Mouse (Mus musculus): ENCODE results near the gene Metrnl. TPM values are rescaled to one million over a fixed set of nuclear protein-coding genes. Genes with fewer than 3 reads are reported as not detected.
A peak's percentile ranks its signal among the peaks of the same experiment; 100 is the strongest.

Gene Metrnl
- polyA plus RNA-seq, 1 experiment, result 32.4 TPM

DNA sequence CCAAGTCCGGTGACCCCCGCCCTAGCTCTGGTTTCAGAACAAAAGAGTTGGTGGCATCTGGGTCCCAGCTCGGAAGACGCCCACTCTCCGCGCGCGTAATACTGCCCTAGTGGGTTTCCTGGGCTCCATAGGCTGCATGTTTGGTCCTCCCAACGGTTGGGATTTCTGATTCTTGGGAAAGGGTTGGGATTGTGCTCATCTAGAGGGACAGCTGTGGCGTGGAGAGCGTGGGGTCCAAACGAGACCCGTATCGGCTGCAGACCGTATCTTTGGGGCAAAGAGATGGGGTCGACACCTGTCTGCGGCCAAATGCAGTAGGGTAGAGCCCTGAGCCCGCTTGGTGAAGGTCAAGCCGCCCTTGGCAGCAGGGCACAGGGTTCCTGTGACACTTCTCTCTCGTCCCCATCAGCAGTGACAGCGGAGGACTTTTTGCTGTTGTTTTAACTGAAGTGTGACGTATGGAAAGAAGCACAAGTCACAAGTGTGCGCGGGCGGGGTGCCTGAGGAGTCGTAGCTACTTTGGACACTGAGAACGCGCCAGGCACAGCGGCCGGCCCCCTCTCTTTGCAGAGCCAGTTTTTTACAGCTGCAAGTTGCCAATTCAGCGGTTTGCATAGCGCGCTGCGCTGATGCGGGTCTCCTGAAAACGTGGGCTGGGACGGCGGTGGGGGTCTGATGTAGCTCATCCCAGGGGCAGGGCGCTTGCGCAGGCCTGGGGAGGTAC, 1.7 kb downstream of the Metrnl start:
- Histone ChIP-seq H3ac (ENCODE audit: control insufficient read depth, insufficient read length, low read depth) (peak overlapping the region; percentile 69), H3K36me3 (ENCODE audit: control insufficient read depth, insufficient read depth) (no peaks in the 10 kb centered on the region), H3K79me2 (ENCODE audit: control insufficient read depth, insufficient read depth) (peaks cover 45% of the 10 kb centered on the region), H3K79me3 (ENCODE audit: low read depth) (no peaks in the 10 kb centered on the region), H3K27me3 (ENCODE audit: control insufficient read depth, insufficient read depth, insufficient read length) (no peaks in the 10 kb centered on the region), H3K4me3 (ENCODE audit: insufficient read depth, poor library complexity, severe bottlenecking) (peak overlapping the region; percentile 55)
- TF ChIP-seq MYOG (IDR thresholded peaks at IDR 0.05; ENCODE audit: control insufficient read depth, extremely low read depth, insufficient read length) (no peak), MAX (IDR thresholded peaks at IDR 0.05) (no peak), FOSL1 (IDR thresholded peaks at IDR 0.05; ENCODE audit: insufficient read depth, low read length, poor library complexity, severe bottlenecking) (no peak), MYOD1 (IDR thresholded peaks at IDR 0.05; ENCODE audit: control insufficient read depth, insufficient read length, low read depth) (no peak), CTCF (IDR thresholded peaks at IDR 0.05; ENCODE audit: control insufficient read depth, insufficient read depth, insufficient read length) (no peak), USF1 (IDR thresholded peaks at IDR 0.05; ENCODE audit: low read depth) (no peak), CEBPB (IDR thresholded peaks at IDR 0.05; ENCODE audit: low read depth) (no peak)

DNA sequence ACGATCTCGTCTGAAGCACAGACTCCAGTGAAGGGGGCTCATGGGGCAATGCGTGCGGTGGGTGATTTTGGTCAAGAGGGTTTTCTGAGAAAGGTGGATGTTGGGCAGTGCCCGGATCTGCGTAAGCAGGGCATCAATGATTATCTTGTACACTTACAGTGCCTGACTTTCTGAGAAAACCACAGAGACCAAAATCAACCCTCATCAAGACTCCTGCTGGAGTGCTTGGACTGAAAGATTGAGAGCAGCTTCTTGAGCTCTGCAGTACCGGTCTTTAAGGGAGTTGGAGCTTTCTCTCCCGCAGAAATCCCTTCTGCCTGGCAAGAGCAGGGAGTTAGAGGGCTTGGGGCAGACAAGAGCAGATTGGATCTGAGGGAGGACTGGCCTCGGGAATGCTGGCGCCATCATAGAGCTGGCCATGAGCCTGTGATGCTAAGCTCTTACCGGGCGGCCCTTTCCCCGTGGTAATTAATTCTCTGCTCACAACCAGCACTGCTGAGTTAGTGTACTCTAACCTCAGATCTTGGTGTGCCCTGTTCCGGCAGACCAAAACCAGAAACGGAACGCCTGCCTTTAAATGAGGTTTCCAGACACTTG, 2.4 kb downstream of the Metrnl start:
- H3K27me3 ChIP-seq (ENCODE audit: control insufficient read depth, insufficient read depth, insufficient read length), result no peaks in the 10 kb centered on the region
- H3ac ChIP-seq (ENCODE audit: control insufficient read depth, insufficient read length, low read depth), result peak overlapping the region; percentile 48
- H3K4me3 ChIP-seq (ENCODE audit: insufficient read depth, poor library complexity, severe bottlenecking), result peak overlapping the region; percentile 55
- no peaks in the 10 kb centered on the region for H3K79me3 ChIP-seq (ENCODE audit: low read depth)
- H3K79me2 ChIP-seq (ENCODE audit: control insufficient read depth, insufficient read depth), result peaks cover 50% of the 10 kb centered on the region
- peaks cover 1% of the 10 kb centered on the region for H3K36me3 ChIP-seq (ENCODE audit: control insufficient read depth, insufficient read depth)
- TF ChIP-seq MAX (IDR thresholded peaks at IDR 0.05), result no peak
- TF ChIP-seq MYOG (IDR thresholded peaks at IDR 0.05; ENCODE audit: control insufficient read depth, extremely low read depth, insufficient read length), result no peak
- TF ChIP-seq CTCF (IDR thresholded peaks at IDR 0.05; ENCODE audit: control insufficient read depth, insufficient read depth, insufficient read length), result no peak
- TF ChIP-seq CEBPB (IDR thresholded peaks at IDR 0.05; ENCODE audit: low read depth), result no peak

DNA sequence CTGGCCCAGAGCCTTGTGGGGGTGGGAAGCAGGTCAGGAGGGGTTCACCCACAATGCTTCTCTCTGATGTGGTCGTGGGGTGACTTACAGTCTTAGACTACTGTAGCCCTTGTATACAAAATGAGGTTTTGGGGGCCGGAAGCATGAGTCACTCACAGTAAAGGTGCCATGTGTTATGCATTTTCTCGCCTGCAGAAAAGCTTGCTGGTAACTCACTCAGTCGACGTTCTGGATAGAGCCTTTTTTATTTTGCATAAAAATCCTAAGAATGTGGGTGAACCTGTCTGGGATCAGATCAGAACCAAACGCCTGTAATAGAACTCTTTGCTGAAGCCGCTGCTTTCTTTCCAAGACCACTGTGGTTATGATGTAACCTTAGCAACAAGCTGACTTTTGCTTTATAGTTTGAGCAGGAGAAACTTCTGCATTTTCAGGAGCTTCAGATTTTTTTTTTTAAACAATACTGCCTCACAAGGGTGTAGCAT, 5.2 kb downstream of the Metrnl start:
- no peak for TF ChIP-seq USF1 (IDR thresholded peaks at IDR 0.05; ENCODE audit: low read depth)
- no peak for TF ChIP-seq CEBPB (IDR thresholded peaks at IDR 0.05; ENCODE audit: low read depth)
- TF ChIP-seq CTCF (IDR thresholded peaks at IDR 0.05; ENCODE audit: control insufficient read depth, insufficient read depth, insufficient read length), result no peak
- TF ChIP-seq MYOG (IDR thresholded peaks at IDR 0.05; ENCODE audit: control insufficient read depth, extremely low read depth, insufficient read length), result no peak
- peak; percentile 93 for TF ChIP-seq MAX (IDR thresholded peaks at IDR 0.05)
- Histone ChIP-seq H3K79me3 (ENCODE audit: low read depth) (no peaks in the 10 kb centered on the region), H3K4me3 (ENCODE audit: insufficient read depth, poor library complexity, severe bottlenecking) (no peak overlapping the region), H3K27me3 (ENCODE audit: control insufficient read depth, insufficient read depth, insufficient read length) (no peaks in the 10 kb centered on the region), H3K36me3 (ENCODE audit: control insufficient read depth, insufficient read depth) (peaks cover 5% of the 10 kb centered on the region), H3K79me2 (ENCODE audit: control insufficient read depth, insufficient read depth) (peaks cover 50% of the 10 kb centered on the region), H3ac (ENCODE audit: control insufficient read depth, insufficient read length, low read depth) (no peak overlapping the region)

DNA sequence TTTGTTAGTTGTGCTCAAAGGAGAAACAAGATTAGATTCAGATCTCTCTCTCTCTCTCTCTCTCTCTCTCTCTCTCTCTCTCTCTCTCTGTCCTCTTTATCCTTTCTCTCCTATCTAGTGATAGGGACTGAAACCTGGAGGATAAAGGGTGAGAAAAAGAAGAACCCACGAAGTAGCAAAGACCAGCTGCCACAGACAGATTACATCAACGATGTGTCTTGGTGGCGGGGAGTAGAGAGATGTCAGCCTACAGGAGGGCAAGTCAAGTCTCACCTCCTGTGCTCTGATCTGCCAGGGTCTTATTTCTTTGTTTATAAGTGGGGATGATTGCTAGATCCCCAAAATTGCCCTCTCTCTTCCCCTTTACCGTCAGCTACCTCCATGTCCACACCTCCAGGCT, 7.9 kb downstream of the Metrnl start:
- Histone ChIP-seq H3K27me3 (ENCODE audit: control insufficient read depth, insufficient read depth, insufficient read length) (no peaks in the 10 kb centered on the region), H3K36me3 (ENCODE audit: control insufficient read depth, insufficient read depth) (peaks cover 5% of the 10 kb centered on the region), H3K79me2 (ENCODE audit: control insufficient read depth, insufficient read depth) (peaks cover 37% of the 10 kb centered on the region), H3ac (ENCODE audit: control insufficient read depth, insufficient read length, low read depth) (no peak overlapping the region), H3K4me3 (ENCODE audit: insufficient read depth, poor library complexity, severe bottlenecking) (no peak overlapping the region), H3K79me3 (ENCODE audit: low read depth) (peaks cover 2% of the 10 kb centered on the region)
- TF ChIP-seq MAX (IDR thresholded peaks at IDR 0.05), result no peak
- no peak for TF ChIP-seq MYOG (IDR thresholded peaks at IDR 0.05; ENCODE audit: control insufficient read depth, extremely low read depth, insufficient read length)
- no peak for TF ChIP-seq FOSL1 (IDR thresholded peaks at IDR 0.05; ENCODE audit: insufficient read depth, low read length, poor library complexity, severe bottlenecking)
- TF ChIP-seq CEBPB (IDR thresholded peaks at IDR 0.05; ENCODE audit: low read depth), result no peak
- no peak for TF ChIP-seq USF1 (IDR thresholded peaks at IDR 0.05; ENCODE audit: low read depth)
- TF ChIP-seq CTCF (IDR thresholded peaks at IDR 0.05; ENCODE audit: control insufficient read depth, insufficient read depth, insufficient read length), result no peak
- TF ChIP-seq MYOD1 (IDR thresholded peaks at IDR 0.05; ENCODE audit: control insufficient read depth, insufficient read length, low read depth), result no peak

DNA sequence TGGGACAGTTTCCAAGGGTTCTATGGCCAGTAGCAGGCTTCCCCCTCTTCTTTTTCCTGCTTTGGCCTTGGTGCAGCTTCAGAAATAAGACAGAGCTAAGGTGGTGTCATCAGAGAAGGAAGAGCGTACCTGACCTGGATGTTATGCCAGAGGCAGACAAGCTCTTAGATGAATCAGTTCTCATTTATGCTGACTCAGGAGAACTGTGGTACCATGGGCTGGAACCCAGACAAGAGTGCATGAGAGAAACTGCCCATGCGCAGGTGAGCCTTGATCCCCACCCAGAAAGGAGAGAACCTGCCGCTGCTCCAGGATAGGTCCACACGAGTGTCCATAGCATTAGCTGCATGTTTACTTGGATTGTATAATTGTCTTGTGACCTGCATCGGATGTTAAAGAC, 8.9 kb downstream of the Metrnl start:
- no peak overlapping the region for H3ac ChIP-seq (ENCODE audit: control insufficient read depth, insufficient read length, low read depth)
- H3K36me3 ChIP-seq (ENCODE audit: control insufficient read depth, insufficient read depth), result peaks cover 11% of the 10 kb centered on the region
- H3K79me3 ChIP-seq (ENCODE audit: low read depth), result peaks cover 2% of the 10 kb centered on the region
- no peaks in the 10 kb centered on the region for H3K27me3 ChIP-seq (ENCODE audit: control insufficient read depth, insufficient read depth, insufficient read length)
- H3K4me3 ChIP-seq (ENCODE audit: insufficient read depth, poor library complexity, severe bottlenecking), result no peak overlapping the region
- TF ChIP-seq CTCF (IDR thresholded peaks at IDR 0.05; ENCODE audit: control insufficient read depth, insufficient read depth, insufficient read length), result no peak
- H3K79me2 ChIP-seq (ENCODE audit: control insufficient read depth, insufficient read depth), result peaks cover 28% of the 10 kb centered on the region

DNA sequence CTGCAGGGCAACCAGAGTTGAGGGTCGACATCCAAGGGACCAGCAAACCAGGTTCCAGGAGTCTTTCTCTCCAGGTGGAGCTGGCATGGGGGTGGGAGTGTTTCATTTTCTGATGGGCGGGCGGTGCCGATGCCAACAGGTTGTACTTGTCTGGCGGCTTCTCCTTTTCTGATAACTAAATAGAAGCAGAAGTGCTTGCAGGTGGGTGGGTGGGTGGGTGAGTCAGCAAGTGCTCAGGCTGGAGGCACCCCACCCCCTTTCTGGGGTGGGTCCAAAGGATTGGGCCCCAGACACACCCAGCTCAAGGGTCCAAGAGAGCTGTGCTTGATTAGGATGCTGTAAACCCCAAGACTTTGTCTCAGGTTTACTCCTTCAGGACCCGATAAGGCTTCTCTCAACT, 11.6 kb downstream of the Metrnl start:
- TF ChIP-seq CTCF (IDR thresholded peaks at IDR 0.05; ENCODE audit: control insufficient read depth, insufficient read depth, insufficient read length) (no peak), MYOD1 (IDR thresholded peaks at IDR 0.05; ENCODE audit: control insufficient read depth, insufficient read length, low read depth) (no peak), MAX (IDR thresholded peaks at IDR 0.05) (no peak), CEBPB (IDR thresholded peaks at IDR 0.05; ENCODE audit: low read depth) (no peak), FOSL1 (IDR thresholded peaks at IDR 0.05; ENCODE audit: insufficient read depth, low read length, poor library complexity, severe bottlenecking) (no peak), MYOG (IDR thresholded peaks at IDR 0.05; ENCODE audit: control insufficient read depth, extremely low read depth, insufficient read length) (no peak), USF1 (IDR thresholded peaks at IDR 0.05; ENCODE audit: low read depth) (no peak)
- Histone ChIP-seq H3K27me3 (ENCODE audit: control insufficient read depth, insufficient read depth, insufficient read length) (no peaks in the 10 kb centered on the region), H3K36me3 (ENCODE audit: control insufficient read depth, insufficient read depth) (peaks cover 26% of the 10 kb centered on the region), H3K79me2 (ENCODE audit: control insufficient read depth, insufficient read depth) (peaks cover 5% of the 10 kb centered on the region), H3K79me3 (ENCODE audit: low read depth) (peaks cover 2% of the 10 kb centered on the region), H3ac (ENCODE audit: control insufficient read depth, insufficient read length, low read depth) (no peak overlapping the region), H3K4me3 (ENCODE audit: insufficient read depth, poor library complexity, severe bottlenecking) (no peak overlapping the region)

Measured in C2C12 (cell line).